Mouse (Mus musculus): ENCODE results near the gene Morn4.

DNA sequence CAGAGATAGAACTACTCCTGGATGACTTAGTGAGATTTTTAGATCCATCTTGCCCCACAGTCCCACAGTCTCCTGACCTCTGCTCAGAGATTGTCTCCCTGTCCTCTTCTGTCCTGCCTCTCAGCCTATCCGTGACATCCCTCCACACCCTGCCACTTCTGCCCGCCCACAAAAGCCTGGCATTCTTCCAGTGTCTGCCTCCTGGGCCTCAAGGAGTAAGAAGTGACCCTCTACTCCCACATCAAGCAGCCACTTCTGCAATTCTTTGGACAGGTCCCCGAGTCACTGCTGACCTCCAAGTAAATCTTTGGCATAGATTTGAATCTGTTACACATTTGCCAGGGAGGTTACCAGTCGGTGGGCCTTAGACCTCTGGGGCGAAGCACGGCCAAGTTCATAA, 31.9 kb downstream of the Morn4 start:
- no peak for TF ChIP-seq POLR2A (IDR thresholded peaks at IDR 0.05; ENCODE audit: control insufficient read depth, extremely low read depth, insufficient read depth, low read length, poor library complexity)
- no peak for TF ChIP-seq CTCF (IDR thresholded peaks at IDR 0.05; ENCODE audit: borderline replicate concordance, control insufficient read depth, extremely low read depth, insufficient read depth, low read length, poor library complexity)
